Mouse (Mus musculus) stomach, postnatal 0 days (tissue): ENCODE results near the gene Pard6b.

Experiments used
- CTCF ChIP-seq: IDR thresholded peaks from 2 replicates; pipeline ENCODE4 v1.5.1; 2016; ENCODE audit warnings: antibody characterized with exemption, low read depth, mild to moderate bottlenecking, moderate library complexity
- EP300 ChIP-seq: optimal IDR thresholded peaks from 2 replicates; pipeline ENCODE3; 2016; ENCODE audit warnings: antibody characterized with exemption

DNA sequence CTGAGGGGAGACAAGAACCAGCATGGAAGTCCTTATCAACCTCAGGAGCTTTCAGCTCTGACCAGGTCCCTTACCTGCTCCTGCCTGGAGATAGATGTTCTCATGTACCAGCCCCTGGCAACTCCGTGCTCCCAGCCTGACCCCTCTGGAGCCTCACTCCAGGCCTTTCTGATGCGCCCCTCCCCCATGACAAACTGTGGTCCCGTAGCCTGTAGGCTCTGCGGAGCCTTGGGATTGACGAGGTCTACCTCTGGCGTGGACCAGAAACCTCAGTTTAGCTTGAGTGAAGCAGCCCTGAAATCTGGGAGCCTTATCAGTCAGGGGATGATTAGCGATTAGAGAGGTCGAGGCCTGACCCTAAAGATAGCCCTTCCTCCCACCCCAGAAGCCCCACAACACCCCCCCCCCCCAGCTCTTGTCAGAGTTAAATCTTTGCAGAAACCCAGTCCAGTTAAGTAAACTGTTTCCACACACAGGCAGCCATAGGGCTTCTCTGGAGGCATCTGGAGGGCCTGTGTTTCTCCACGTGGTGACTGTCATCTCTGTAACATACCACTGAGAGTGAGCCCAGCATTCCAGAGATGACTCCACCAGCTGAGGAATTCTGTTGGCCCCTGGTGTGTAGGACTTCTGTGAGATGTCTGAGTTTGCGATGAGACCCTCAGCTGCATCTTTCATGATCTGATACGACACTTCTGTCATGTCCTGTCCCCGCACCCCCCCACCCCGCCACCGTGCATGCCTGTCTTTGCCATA, 24.7 kb upstream of the Pard6b start:
- TF ChIP-seq CTCF (no peak), EP300 (no peak)
